Mouse (Mus musculus) lung, postnatal 4 days (tissue): Measurements from ENCODE around the gene Fcrlb.
A peak's percentile ranks its signal among the peaks of the same experiment; 100 is the strongest.
"Not testable (repeated sequence)": the region's sequence is repeated elsewhere in the genome, so short reads cannot be mapped to it uniquely, and the experiment has no call there.

ENCODE experiments used
- DNase-seq, 2 experiments: peaks; one replicate each; pipeline ENCODE4 v3.0.0; 2021

The Fcrlb gene

GRCm38 (mm10) chr1:170912891-170913615 lies at the start of gene Fcrlb:
Gene Fcrlb, minus strand, starts transcription at chr1:170912941.
- no peak for DNase-seq

- DNase-seq, result no peak
These were observed 49.6 kb upstream of the Fcrlb start for GRCm38 (mm10) chr1:170962301-170962700.

- DNase-seq, result no peak
These were observed 48.4 kb upstream of the Fcrlb start for GRCm38 (mm10) chr1:170961101-170961500.

GRCm38 (mm10) chr1:170959791-170960190 lies 47.0 kb upstream of the Fcrlb start:
- DNase-seq, result no peak

GRCm38 (mm10) chr1:170958225-170958624 lies 45.5 kb upstream of the Fcrlb start:
- DNase-seq, result no peak

GRCm38 (mm10) chr1:170953192-170953591 lies 40.5 kb upstream of the Fcrlb start:
- no peak for DNase-seq

- DNase-seq, result no peak
These were observed 38.0 kb upstream of the Fcrlb start for GRCm38 (mm10) chr1:170950772-170951171.

- DNase-seq, result not testable (repeated sequence)
These were observed 32.2 kb upstream of the Fcrlb start for GRCm38 (mm10) chr1:170944908-170945307.

- DNase-seq, result not testable (repeated sequence)
These were observed 31.4 kb upstream of the Fcrlb start for GRCm38 (mm10) chr1:170944151-170944550.

- peak in 1 of 2 experiments; percentile 44 for DNase-seq
These were observed 26.5 kb upstream of the Fcrlb start for GRCm38 (mm10) chr1:170939255-170939654.

GRCm38 (mm10) chr1:170934383-170934782 lies 21.6 kb upstream of the Fcrlb start:
- DNase-seq, result no peak

GRCm38 (mm10) chr1:170933940-170934339 lies 21.2 kb upstream of the Fcrlb start:
- no peak for DNase-seq

- DNase-seq, result no peak
These were observed 20.7 kb upstream of the Fcrlb start for GRCm38 (mm10) chr1:170933386-170933920.

GRCm38 (mm10) chr1:170932043-170932442 lies 19.3 kb upstream of the Fcrlb start:
- no peak for DNase-seq

GRCm38 (mm10) chr1:170929245-170929644 lies 16.5 kb upstream of the Fcrlb start:
- DNase-seq, result no peak

GRCm38 (mm10) chr1:170928467-170928866 lies 15.7 kb upstream of the Fcrlb start:
- DNase-seq, result no peak

GRCm38 (mm10) chr1:170927378-170927777 lies 14.6 kb upstream of the Fcrlb start, which contains the start of gene Fcrla:
Gene Fcrla, minus strand, starts transcription at chr1:170927583.
- no peak for DNase-seq

GRCm38 (mm10) chr1:170926941-170927340 lies 14.2 kb upstream of the Fcrlb start:
- DNase-seq, result no peak

- peak in 1 of 2 experiments; percentile 26 for DNase-seq
These were observed 11.7 kb upstream of the Fcrlb start for GRCm38 (mm10) chr1:170924485-170924884.

GRCm38 (mm10) chr1:170919308-170919707 lies 6.6 kb upstream of the Fcrlb start:
- DNase-seq, result no peak

- DNase-seq, result no peak
These were observed 2.9 kb upstream of the Fcrlb start for GRCm38 (mm10) chr1:170915657-170916056.

GRCm38 (mm10) chr1:170911907-170912660 lies 657 bp downstream of the Fcrlb start:
- no peak for DNase-seq

- no peak for DNase-seq
These were observed 4.4 kb downstream of the Fcrlb start for GRCm38 (mm10) chr1:170908341-170908740.
